Mouse (Mus musculus) megakaryocyte-erythroid progenitor cell, adult 5 weeks (primary cell): Measurements from ENCODE around the gene Adcyap1r1. TPM values are rescaled to one million over a fixed set of nuclear protein-coding genes. Genes with fewer than 3 reads are reported as not detected.

Experiments
- polyA plus RNA-seq: library from polyadenylated mRNA; stranded (reverse); fragments of >175 nt; gene quantifications from 2 replicates; pipeline ENCODE4 v1.2.3, GENCODE M21; 2012

Adcyap1r1 gene
- polyA plus RNA-seq = not detected in 2 replicates

DNA sequence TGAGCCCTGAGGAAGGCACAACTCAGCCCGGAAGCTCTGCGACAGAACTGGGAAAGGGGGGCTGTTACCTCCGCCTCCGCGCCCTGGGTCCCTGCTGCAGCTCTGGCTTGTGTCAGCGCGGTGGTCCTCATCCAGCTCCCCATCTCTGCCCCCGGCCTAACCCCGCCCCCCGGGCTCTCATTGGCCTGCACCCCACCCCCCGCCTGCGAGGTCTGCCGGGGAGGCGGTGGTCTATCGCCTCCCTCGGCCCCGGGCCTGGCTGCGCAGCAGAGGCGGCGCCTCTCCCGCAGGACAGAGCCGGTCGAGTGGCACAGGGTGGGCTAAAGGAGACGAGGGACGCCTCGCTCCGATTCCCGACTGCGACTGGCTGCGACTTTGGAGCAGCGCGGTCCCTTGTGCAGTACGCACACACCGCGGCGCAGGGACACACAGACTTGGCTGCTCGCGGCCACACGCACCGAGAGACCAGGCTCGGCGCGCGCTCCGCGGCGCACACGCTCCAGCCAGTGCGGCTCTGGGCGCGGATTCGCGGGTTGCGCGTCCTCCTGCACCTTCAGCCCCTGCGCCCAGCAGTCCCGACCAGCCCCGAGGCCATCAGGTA, at the start of gene Adcyap1r1:
TSS of gene Adcyap1r1 (plus strand) at position 208 of the 601 bp plus-strand sequence.

Other genes with a start within 250 kb of the Adcyap1r1 start
- gene Mindy4, start 248.6 kb upstream of the Adcyap1r1 start, polyA plus RNA-seq = 1.1 and 1.2 TPM in 2 replicates
- 48.8 and 69.9 TPM in 2 replicates for gene Aqp1, start 115.5 kb upstream of the Adcyap1r1 start, polyA plus RNA-seq
- 0.04 TPM in 1 of 2 replicates, not detected in the other for gene Ghrhr, start 75.7 kb upstream of the Adcyap1r1 start, polyA plus RNA-seq
- gene Neurod6, start 229.3 kb downstream of the Adcyap1r1 start, polyA plus RNA-seq = not detected in 2 replicates